Mouse (Mus musculus) neural tube, embryonic 11.5 days (tissue): ENCODE measurements at regions not wholly inside any gene's neighbourhood (a gene's known extent, or its start where the extent isn't known, plus 50 kb on each side); places are given as distances from the start of the nearest gene placed in this dataset.

Source experiments
- ATAC-seq: fragments of 200-750 bp; cut with Nextera tagmentation; 2 replicates; pipeline ENCODE4 v1.8.0; 2017; ENCODE audit warnings: moderate number of reproducible peaks, mild to moderate bottlenecking, moderate TSS enrichment, moderate library complexity; ENCODE audit not compliant: insufficient read depth, low FRiP score, low TSS enrichment
- DNase-seq: peaks from one replicate; pipeline ENCODE4 v3.0.0-alpha.2; 2015; ENCODE audit warnings: low spot score
- H3K27ac ChIP-seq: fragments of 300-500 bp; sonication (generic); 2 replicates; pipeline ENCODE4 v1.5.1; 2014; ENCODE audit warnings: low read depth, mild to moderate bottlenecking, low read length
- H3K27me3 ChIP-seq: fragments of 300-500 bp; sonication (generic); 2 replicates; pipeline ENCODE4 v1.6.1; 2014; ENCODE audit warnings: mild to moderate bottlenecking, low read length, mixed read lengths; ENCODE audit not compliant: control insufficient read depth, insufficient read depth
- H3K36me3 ChIP-seq: fragments of 300-500 bp; sonication (generic); 2 replicates; pipeline ENCODE4 v1.6.1; 2014; ENCODE audit warnings: mild to moderate bottlenecking, low read length, moderate library complexity, mixed read lengths; ENCODE audit not compliant: control insufficient read depth, insufficient read depth
- H3K4me1 ChIP-seq: fragments of 300-500 bp; sonication (generic); 2 replicates; pipeline ENCODE4 v1.6.1; 2014; ENCODE audit warnings: low read length, mixed read lengths; ENCODE audit not compliant: control insufficient read depth, insufficient read depth
- H3K4me2 ChIP-seq: fragments of 300-500 bp; sonication (generic); 2 replicates; pipeline ENCODE4 v1.6.1; 2014; ENCODE audit warnings: low read depth, mild to moderate bottlenecking, moderate library complexity
- H3K4me3 ChIP-seq: fragments of 300-500 bp; sonication (generic); 2 replicates; pipeline ENCODE4 v1.5.1; 2014; ENCODE audit warnings: low read depth, low read length
- H3K9ac ChIP-seq: fragments of 300-500 bp; sonication (generic); 2 replicates; pipeline ENCODE4 v1.6.1; 2014; ENCODE audit warnings: mild to moderate bottlenecking, low read length
- H3K9me3 ChIP-seq: fragments of 300-500 bp; sonication (generic); 2 replicates; pipeline ENCODE4 v1.6.1; 2016; ENCODE audit warnings: low read length; ENCODE audit not compliant: control insufficient read depth
- WGBS: fragments of 180-500 bp; shearing (Covaris S2); extraction: QIAGEN DNeasy Blood & Tissue Kit; methylation state at CpG from one replicate; pipeline ENCODE4 v1.1.7; 2014; 5-methylcytosine and 5-hydroxymethylcytosine counted together

- no peaks in the 10 kb centered on the region for H3K36me3 ChIP-seq
- WGBS: 11% methylated on average over 19 of the region's 19 CpGs
- peak overlapping the region; percentile 24 for H3K9ac ChIP-seq
- DNase-seq (peak; percentile 67), ATAC-seq (peak; percentile 64)
- no peaks in the 10 kb centered on the region for H3K27me3 ChIP-seq
- peaks cover 9% of the 10 kb centered on the region; the same call in 1 of the 2 replicates for H3K4me1 ChIP-seq
- no peaks in the 10 kb centered on the region for H3K9me3 ChIP-seq
- H3K4me2 ChIP-seq: peak overlapping the region; percentile 32
- H3K27ac ChIP-seq: peak overlapping the region; percentile 54; the same call in 1 of the 2 replicates
- H3K4me3 ChIP-seq: 0 out of 2 replicates have a peak overlapping the region, but pooled peaks have one; percentile 6
Observed at GRCm38 (mm10) chr10:125845014-125845514, 120.9 kb upstream of the Lrig3 start.

- ATAC-seq: no peak
- Histone ChIP-seq H3K4me3 (no peak overlapping the region), H3K27me3 (no peaks in the 10 kb centered on the region), H3K4me1 (peaks cover 4% of the 10 kb centered on the region; the same call in 1 of the 2 replicates), H3K4me2 (no peak overlapping the region), H3K9ac (no peak overlapping the region), H3K27ac (no peak overlapping the region), H3K9me3 (no peaks in the 10 kb centered on the region), H3K36me3 (no peaks in the 10 kb centered on the region)
- 75% methylated on average over 9 of the region's 9 CpGs for WGBS
- DNase-seq: no peak
Observed at GRCm38 (mm10) chr10:125850370-125850769, 115.6 kb upstream of the Lrig3 start.

GRCm38 (mm10) chr10:125861734-125862133 lies 104.2 kb upstream of the Lrig3 start:
- H3K27ac ChIP-seq: no peak overlapping the region
- no peak overlapping the region for H3K4me3 ChIP-seq
- H3K4me2 ChIP-seq: no peak overlapping the region
- no peaks in the 10 kb centered on the region for H3K4me1 ChIP-seq
- no peaks in the 10 kb centered on the region for H3K9me3 ChIP-seq
- DNase-seq (no peak), ATAC-seq (no peak)
- H3K36me3 ChIP-seq: no peaks in the 10 kb centered on the region
- H3K9ac ChIP-seq: no peak overlapping the region
- WGBS: 87% methylated on average over 9 of the region's 9 CpGs
- no peaks in the 10 kb centered on the region for H3K27me3 ChIP-seq

- DNase-seq: no peak
- Histone ChIP-seq H3K4me1 (no peaks in the 10 kb centered on the region), H3K9me3 (no peaks in the 10 kb centered on the region), H3K4me3 (no peak overlapping the region), H3K27ac (no peak overlapping the region), H3K4me2 (no peak overlapping the region), H3K27me3 (no peaks in the 10 kb centered on the region), H3K36me3 (no peaks in the 10 kb centered on the region), H3K9ac (no peak overlapping the region)
- 76% methylated on average over 6 of the region's 6 CpGs for WGBS
- ATAC-seq: no peak
Observed at GRCm38 (mm10) chr10:125866346-125866745, 99.6 kb upstream of the Lrig3 start.

- no peak for DNase-seq
- 85% methylated on average over 3 of the region's 3 CpGs for WGBS
- ATAC-seq: no peak
Observed at GRCm38 (mm10) chr10:125884563-125884962, 81.4 kb upstream of the Lrig3 start.

GRCm38 (mm10) chr10:125885796-125886195 lies 80.2 kb upstream of the Lrig3 start:
- H3K27me3 ChIP-seq: no peaks in the 10 kb centered on the region
- H3K4me2 ChIP-seq: no peak overlapping the region
- no peak for DNase-seq
- 0 out of 2 replicates have a peak, but pooled peaks cover 2% of the 10 kb centered on the region for H3K4me1 ChIP-seq
- H3K27ac ChIP-seq: no peak overlapping the region
- no peak for ATAC-seq
- H3K4me3 ChIP-seq: no peak overlapping the region
- no peak overlapping the region for H3K9ac ChIP-seq
- H3K36me3 ChIP-seq: no peaks in the 10 kb centered on the region
- H3K9me3 ChIP-seq: no peaks in the 10 kb centered on the region
- WGBS: 61% methylated on average over 6 of the region's 6 CpGs

More at GRCm38 (mm10) chr10:125884563-125884962, 81.4 kb upstream of the Lrig3 start:
- H3K36me3 ChIP-seq: no peaks in the 10 kb centered on the region
- no peak overlapping the region for H3K4me2 ChIP-seq
- no peak overlapping the region for H3K9ac ChIP-seq
- H3K4me1 ChIP-seq: 0 out of 2 replicates have a peak, but pooled peaks cover 2% of the 10 kb centered on the region
- H3K4me3 ChIP-seq: no peak overlapping the region
- no peak overlapping the region for H3K27ac ChIP-seq
- H3K27me3 ChIP-seq: no peaks in the 10 kb centered on the region
- no peaks in the 10 kb centered on the region for H3K9me3 ChIP-seq

- WGBS: 88% methylated on average over 7 of the region's 7 CpGs
Observed at GRCm38 (mm10) chr10:125892122-125892521, 73.8 kb upstream of the Lrig3 start.

GRCm38 (mm10) chr10:125895744-125896482 lies 70.1 kb upstream of the Lrig3 start:
- Histone ChIP-seq H3K4me2 (no peak overlapping the region), H3K4me3 (no peak overlapping the region)
- WGBS: 45% methylated on average over 7 of the region's 7 CpGs

More at GRCm38 (mm10) chr10:125892122-125892521, 73.8 kb upstream of the Lrig3 start:
- H3K4me3 ChIP-seq: no peak overlapping the region
- H3K36me3 ChIP-seq: no peaks in the 10 kb centered on the region
- H3K27ac ChIP-seq: no peak overlapping the region
- H3K9ac ChIP-seq: no peak overlapping the region
- no peak for DNase-seq
- H3K27me3 ChIP-seq: no peaks in the 10 kb centered on the region
- no peak overlapping the region for H3K4me2 ChIP-seq
- no peaks in the 10 kb centered on the region for H3K9me3 ChIP-seq
- no peaks in the 10 kb centered on the region for H3K4me1 ChIP-seq
- no peak for ATAC-seq

GRCm38 (mm10) chr10:125896646-125897045 lies 69.3 kb upstream of the Lrig3 start:
- Histone ChIP-seq H3K9me3 (no peaks in the 10 kb centered on the region), H3K36me3 (no peaks in the 10 kb centered on the region), H3K9ac (no peak overlapping the region), H3K4me3 (no peak overlapping the region), H3K4me2 (no peak overlapping the region), H3K4me1 (no peaks in the 10 kb centered on the region), H3K27me3 (no peaks in the 10 kb centered on the region), H3K27ac (no peak overlapping the region)
- no peak for DNase-seq
- ATAC-seq: no peak
- 60% methylated on average over 5 of the region's 5 CpGs for WGBS

More at GRCm38 (mm10) chr10:125895744-125896482, 70.1 kb upstream of the Lrig3 start:
- Histone ChIP-seq H3K27me3 (no peaks in the 10 kb centered on the region), H3K27ac (no peak overlapping the region), H3K4me1 (no peaks in the 10 kb centered on the region), H3K9me3 (no peaks in the 10 kb centered on the region), H3K9ac (no peak overlapping the region), H3K36me3 (no peaks in the 10 kb centered on the region)
- DNase-seq (no peak), ATAC-seq (no peak)
